Mouse (Mus musculus) testis, adult 2 months (tissue): ENCODE data around the gene Syde2.

ENCODE experiments used
- CTCF ChIP-seq: fragments of 200-500 bp; IDR thresholded peaks from 2 replicates; pipeline ENCODE4 v1.5.1; 2012; ENCODE audit warnings: low read depth, mild to moderate bottlenecking, inconsistent platforms, low read length, moderate library complexity; ENCODE audit not compliant: control insufficient read depth, insufficient read depth, insufficient replicate concordance
- POLR2A ChIP-seq: fragments of 200-500 bp; IDR thresholded peaks from 2 replicates; pipeline ENCODE4 v1.6.1; 2012; ENCODE audit warnings: low read depth, mild to moderate bottlenecking, inconsistent platforms, low read length, moderate library complexity; ENCODE audit not compliant: control insufficient read depth

- TF ChIP-seq POLR2A: no peak
- TF ChIP-seq CTCF: no peak
Measured at GRCm38 (mm10) chr3:145992796-145993195, 5.1 kb downstream of the Syde2 start.
